Mouse (Mus musculus): Measurements from ENCODE around the gene Fbxl7.

GRCm38 (mm10) chr15:26872234-26872633, 23.1 kb downstream of the Fbxl7 start:
- TF ChIP-seq EP300 (IDR thresholded peaks at IDR 0.05; ENCODE audit: low read depth) = no peak
- no peak for TF ChIP-seq CTCF (IDR thresholded peaks at IDR 0.05; ENCODE audit: low read depth)

All from liver, embryonic 14.5 days (tissue).